Mouse (Mus musculus) kidney, postnatal 36 days (tissue): Measurements from ENCODE around the gene Ccdc6.

Source experiments
- DNase-seq, 2 experiments: peaks; one replicate each; pipeline ENCODE4 v3.0.0; 2021 to 2022; ENCODE audit warnings: mixed read lengths in 2 of 2

The Ccdc6 gene

DNA sequence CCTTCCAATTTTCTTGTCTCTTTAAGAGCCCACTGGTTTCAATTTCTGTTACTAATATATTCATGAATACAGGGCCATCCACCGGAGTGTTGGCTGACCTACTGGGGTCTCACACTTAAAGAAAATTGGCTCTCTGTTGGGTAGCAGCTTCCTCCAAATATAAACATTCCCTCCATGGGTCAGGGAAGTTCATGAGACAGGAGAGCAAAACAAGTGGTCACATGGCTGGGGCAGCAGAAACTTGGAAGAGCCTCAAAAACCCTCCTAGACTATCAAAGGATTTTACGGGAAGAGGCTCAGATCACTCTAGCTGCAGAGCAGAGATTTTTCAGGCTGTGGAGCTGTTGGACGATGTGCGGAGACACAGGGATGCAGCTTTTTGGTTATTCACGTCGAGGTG is 128.8 kb downstream of the Ccdc6 start:
- peak; percentile 44 to 63 for DNase-seq

GRCm38 (mm10) chr10:70226608-70227007 is 129.7 kb downstream of the Ccdc6 start:
- DNase-seq: peak in 1 of 2 experiments; percentile 74

GRCm38 (mm10) chr10:70230352-70230751 is 133.4 kb downstream of the Ccdc6 start:
- no peak for DNase-seq

- peak in 1 of 2 experiments; percentile 69 for DNase-seq
Measured at GRCm38 (mm10) chr10:70237936-70238335, 141.0 kb downstream of the Ccdc6 start.
